Comparison of ENCODE assay signal across 9 mouse cellular contexts in the genomic region with DNA sequence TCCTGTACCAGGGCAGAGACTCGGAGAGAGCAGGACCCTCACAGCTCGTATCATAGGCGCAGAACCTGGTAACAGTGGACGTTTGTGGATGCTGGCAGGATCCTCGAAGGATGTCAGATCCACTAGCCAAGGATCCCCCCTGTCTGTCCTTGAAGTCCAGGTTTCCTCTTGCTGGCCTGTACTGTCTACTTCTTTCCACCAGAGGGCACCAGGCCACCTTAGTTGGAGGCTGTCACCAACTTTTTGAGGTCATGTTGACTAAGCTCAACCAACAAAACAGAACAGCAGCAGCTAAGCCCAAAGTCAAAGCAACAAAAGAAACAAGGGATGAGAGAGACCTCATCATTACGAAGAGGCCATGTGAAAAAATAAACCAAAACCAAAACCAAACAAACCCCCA. TPM values are rescaled to one million over a fixed set of nuclear protein-coding genes. Genes with fewer than 3 reads are reported as not detected.
DNase-seq lines count a peak whose midpoint lies in the region; ATAC-seq and TF ChIP-seq lines count a peak whose summit lies in the region.
"Had no signal": no experiment of that assay in that cellular context is flagged by ENCODE, and none has a peak within 500 bp of the region (broad histone marks: within the 10 kb centered on the region; RNA-seq: fewer than 3 reads in every experiment).

No protein-coding gene starts in this region.

- no peak overlapping the region for H3K4me3 ChIP-seq in kidney, adult 2 months (ENCODE audit: insufficient read depth, low read depth, low read length)
- H3K4me3 ChIP-seq in kidney, embryonic 15.5 days (replicated peaks) = no peak overlapping the region
- no peak overlapping the region for H3K4me3 ChIP-seq in cortical plate, adult 2 months (ENCODE audit: insufficient read depth, low read length)
- H3K4me3 ChIP-seq: embryonic facial prominence, embryonic 15.5 days had no signal

- intact Hi-C loops in left cerebral cortex, postnatal 25 days (cut with DNase I) = loop anchor here (5.0 kb wide), 1 partner anchor 177 kb away; no protein-coding TSS in a partner anchor

- no peaks in the 10 kb centered on the region for H3K27me3 ChIP-seq in kidney, adult 2 months (replicated peaks; ENCODE audit: control insufficient read depth, insufficient read depth, low read length)
- 0 out of 2 replicates have a peak, but pooled peaks cover 6% of the 10 kb centered on the region for H3K27me3 ChIP-seq in kidney, embryonic 15.5 days

- H3K27ac ChIP-seq in kidney, adult 2 months (ENCODE audit: insufficient read depth, low read depth, low read length) = no peak overlapping the region
- no peak overlapping the region for H3K27ac ChIP-seq in kidney, embryonic 15.5 days
- H3K27ac ChIP-seq in cortical plate, adult 2 months (ENCODE audit: insufficient read depth, low read length) = no peak overlapping the region
- H3K27ac ChIP-seq: embryonic facial prominence, embryonic 15.5 days had no signal

- H3K4me1 ChIP-seq in kidney, adult 2 months (ENCODE audit: control insufficient read depth, insufficient read depth, low read length) = no peaks in the 10 kb centered on the region
- H3K4me1 ChIP-seq in kidney, embryonic 15.5 days = 0 out of 2 replicates have a peak, but pooled peaks cover 14% of the 10 kb centered on the region
- no peaks in the 10 kb centered on the region for H3K4me1 ChIP-seq in cortical plate, adult 2 months (ENCODE audit: control insufficient read depth, insufficient read depth, low read length)

- peak; percentile 73 for TF ChIP-seq CTCF in kidney, adult 2 months (conservative IDR thresholded peaks at IDR 0.05; ENCODE audit: insufficient read depth, insufficient read length, low read depth, low read length)
- peak; percentile 84 for TF ChIP-seq CTCF in cortical plate, adult 2 months (IDR thresholded peaks at IDR 0.05; ENCODE audit: extremely low read depth, insufficient read depth, low read length)

- ATAC-seq in kidney, embryonic 15.5 days (replicated peaks; ENCODE audit: low FRiP score) = no peak

- no peak for TF ChIP-seq POLR2A in kidney, adult 2 months (IDR thresholded peaks at IDR 0.05; ENCODE audit: low read depth, low read length)
- no peak for TF ChIP-seq POLR2A in cortical plate, adult 2 months (IDR thresholded peaks at IDR 0.05; ENCODE audit: extremely low read depth, insufficient read depth, low read length)

- H3K9me3 ChIP-seq in kidney, embryonic 15.5 days (replicated peaks) = no peaks in the 10 kb centered on the region
- H3K9me3 ChIP-seq: embryonic facial prominence, embryonic 15.5 days had no signal

- DNase-seq in kidney, adult 2 months = peak; percentile 46
- DNase-seq in CD4-positive helper T cell, adult 2 months (ENCODE audit: low read depth, low spot score) = peak; percentile 38
- DNase-seq in R1 (ENCODE audit: low read depth, low spot score) = peak; percentile 69
- DNase-seq in left cerebral cortex, postnatal 25 days (ENCODE audit: low spot score in 2 of 2) = peak; percentile 65 to 72
- peak; percentile 27 for DNase-seq in thymus, postnatal 25 days

- no peaks in the 10 kb centered on the region for H3K36me3 ChIP-seq in kidney, adult 2 months (ENCODE audit: control insufficient read depth, insufficient read depth, low read length)
- no peaks in the 10 kb centered on the region for H3K36me3 ChIP-seq in kidney, embryonic 15.5 days
- H3K36me3 ChIP-seq: embryonic facial prominence, embryonic 15.5 days had no signal

- 66% methylated on average over 6 of the region's 6 CpGs for WGBS in kidney, adult 2 months
- WGBS in kidney, embryonic 15.5 days = 79% methylated on average over 6 of the region's 6 CpGs

- H3K4me2 ChIP-seq in kidney, embryonic 15.5 days = no peak overlapping the region
- H3K4me2 ChIP-seq: embryonic facial prominence, embryonic 15.5 days had no signal

- no peak overlapping the region for H3K9ac ChIP-seq in kidney, embryonic 15.5 days
- H3K9ac ChIP-seq: embryonic facial prominence, embryonic 15.5 days had no signal

RNA-seq across cellular contexts. Expression of a gene that starts 20.9 kb away (rescaled TPM):
- not detected in 2 replicates for polyA plus RNA-seq in kidney, adult 2 months (2012; rRNA removed)
- not detected in 2 replicates for polyA plus RNA-seq in kidney, embryonic 15.5 days (2015; fragmentation: Nextera tagmentation; extraction: Ambion mirVana)
- polyA plus RNA-seq in cortical plate, adult 2 months (2012; rRNA removed) = not detected in 2 replicates
- not detected for total RNA-seq in left cerebral cortex, postnatal 25 days (2021)
- total RNA-seq: left cerebral cortex, postnatal 10 days had no signal
- polyA plus RNA-seq: embryonic facial prominence, embryonic 15.5 days had no signal
